Mouse (Mus musculus) megakaryocyte-erythroid progenitor cell, adult 5-6 weeks (primary cell): Measurements from ENCODE around the gene Cx3cr1. TPM values are rescaled to one million over a fixed set of nuclear protein-coding genes. Genes with fewer than 3 reads are reported as not detected.

ENCODE experiments used
- ATAC-seq: replicated peaks from 2 replicates; pipeline ENCODE4 v1.8.0; 2016; ENCODE audit warnings: mild to moderate bottlenecking, inconsistent platforms; ENCODE audit not compliant: severe bottlenecking, poor library complexity, low FRiP score, low TSS enrichment
- total RNA-seq, 2 experiments: library from RNA; stranded (forward) in 1 of 2; stranded (reverse) in 1 of 2; fragments of 200-1000, 215-1000 nt in 1 of 2; fragments of >200 nt in 1 of 2; fragmentation: Nextera tagmentation in 1 of 2; gene quantifications; 2 replicates each; pipeline ENCODE4 v1.2.3; 2014 to 2017

The Cx3cr1 gene
- total RNA-seq, 2 experiments from 2014 or later = 2.1 TPM; not detected in 1

DNA sequence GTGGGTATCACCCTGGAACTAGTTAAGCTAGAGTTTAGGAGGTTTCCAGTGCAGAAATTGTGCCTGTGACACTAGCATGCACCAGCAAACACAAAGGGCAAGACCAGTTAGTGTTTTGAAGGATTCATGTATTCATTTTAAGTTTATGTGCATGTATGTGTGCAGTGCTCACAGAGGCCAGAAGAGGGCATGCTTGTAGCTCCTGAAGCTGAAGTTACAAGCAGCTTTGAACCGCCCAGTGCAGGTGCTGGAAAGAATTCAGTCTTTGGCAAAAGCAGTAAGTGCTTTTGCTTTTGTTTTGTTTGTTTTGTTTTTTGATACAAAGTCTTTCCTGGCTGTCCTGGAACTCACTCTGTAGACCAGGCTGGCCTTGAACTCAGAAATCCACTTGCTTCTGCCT lies 61.8 kb downstream of the Cx3cr1 start:
- no peak for ATAC-seq

DNA sequence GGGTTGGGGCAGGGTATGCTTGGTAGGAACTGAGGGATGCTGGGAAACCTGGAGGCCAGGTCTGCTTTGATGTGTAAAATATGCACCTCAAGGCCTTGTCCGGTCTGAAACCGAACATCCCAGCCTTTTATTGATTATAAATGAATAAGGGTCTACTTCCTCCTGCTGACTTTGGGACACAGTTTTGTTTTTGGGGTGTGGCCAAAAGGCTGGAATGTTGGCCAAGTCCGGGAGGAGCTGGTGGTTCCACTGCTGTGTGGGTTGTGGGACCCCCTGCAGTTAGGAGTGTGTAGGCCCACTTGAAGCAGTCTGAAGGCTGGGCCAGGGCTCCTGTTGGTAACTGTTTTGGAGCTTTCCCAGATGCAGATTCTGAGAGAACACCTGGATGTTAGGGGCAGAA lies 63.7 kb downstream of the Cx3cr1 start:
- ATAC-seq = no peak

DNA sequence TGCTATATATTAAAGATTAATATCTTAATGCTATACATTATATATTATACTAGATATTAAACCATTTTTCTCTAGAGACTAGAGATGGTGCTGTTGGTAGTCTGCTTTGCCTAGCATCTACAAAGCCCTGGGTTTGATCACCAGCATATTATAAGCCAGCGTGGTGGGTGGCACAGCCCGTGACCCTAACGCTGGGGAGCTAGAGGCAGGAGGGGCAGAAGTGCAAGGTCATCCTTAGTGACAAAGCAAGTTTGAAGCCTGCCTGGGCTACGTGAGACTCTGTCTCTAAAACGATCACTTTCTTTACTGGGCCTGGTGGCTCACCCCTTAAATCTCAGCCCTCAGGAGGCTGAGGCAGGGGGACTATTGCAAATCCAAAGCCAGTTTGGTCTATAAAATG lies 66.8 kb downstream of the Cx3cr1 start:
- ATAC-seq = no peak

DNA sequence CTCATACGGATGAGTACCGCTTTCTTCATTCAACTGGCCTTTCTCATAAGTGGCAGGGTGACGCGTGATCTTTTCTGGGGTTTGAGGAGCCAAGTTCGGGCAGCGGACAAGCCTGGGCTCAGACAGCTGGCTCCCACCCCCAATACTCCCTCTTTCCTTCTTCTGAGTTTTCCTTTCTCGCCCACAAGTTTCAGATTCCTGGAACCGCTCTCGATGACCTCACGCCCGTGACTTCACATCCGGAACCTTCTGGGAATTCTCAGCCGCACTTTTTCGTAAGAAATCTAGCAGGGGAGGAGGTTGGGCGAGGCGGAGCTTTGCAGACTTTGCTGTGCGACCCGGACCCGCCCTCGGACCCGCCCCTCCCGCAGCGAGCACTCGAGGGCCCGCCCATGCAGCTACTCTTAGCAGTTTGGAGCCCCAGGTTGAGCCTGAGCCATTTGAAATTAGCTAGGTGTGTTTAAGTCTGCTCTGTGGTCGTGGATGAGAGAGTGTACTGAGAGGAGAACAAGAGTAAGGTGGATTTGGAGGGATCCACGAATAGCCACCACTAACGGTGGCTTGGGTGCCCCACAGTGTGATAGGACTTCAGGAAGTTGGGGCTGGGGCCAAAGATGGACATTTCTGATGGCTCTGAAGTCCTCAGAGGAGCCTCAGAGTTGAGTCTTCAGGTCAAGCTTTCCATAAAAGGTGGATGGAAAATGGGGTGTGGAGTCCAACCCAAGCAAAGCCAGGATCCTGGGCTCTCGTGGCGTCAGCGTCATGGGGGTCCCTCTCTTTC lies 67.5 kb downstream of the Cx3cr1 start:
- ATAC-seq = peak; percentile 94

DNA sequence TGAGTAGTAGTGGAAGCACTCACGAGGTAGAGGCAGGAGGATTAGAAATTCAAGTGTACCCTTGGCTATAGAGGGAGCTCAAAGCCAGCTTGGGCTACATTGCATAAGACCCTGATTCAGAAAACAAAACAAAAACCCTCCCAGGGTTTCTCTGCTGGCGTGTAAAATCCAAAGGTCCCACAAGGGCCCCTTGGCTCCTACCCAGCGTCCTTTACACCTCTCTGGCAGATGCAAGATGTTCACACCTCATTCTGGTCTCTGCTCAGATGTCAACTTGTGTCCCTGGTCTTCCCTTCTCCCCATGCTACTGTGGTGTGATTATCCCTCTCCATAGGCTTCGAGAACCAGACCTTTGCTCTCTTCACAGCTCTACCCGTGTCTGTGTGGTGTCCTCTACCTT lies 68.9 kb downstream of the Cx3cr1 start:
- no peak for ATAC-seq

DNA sequence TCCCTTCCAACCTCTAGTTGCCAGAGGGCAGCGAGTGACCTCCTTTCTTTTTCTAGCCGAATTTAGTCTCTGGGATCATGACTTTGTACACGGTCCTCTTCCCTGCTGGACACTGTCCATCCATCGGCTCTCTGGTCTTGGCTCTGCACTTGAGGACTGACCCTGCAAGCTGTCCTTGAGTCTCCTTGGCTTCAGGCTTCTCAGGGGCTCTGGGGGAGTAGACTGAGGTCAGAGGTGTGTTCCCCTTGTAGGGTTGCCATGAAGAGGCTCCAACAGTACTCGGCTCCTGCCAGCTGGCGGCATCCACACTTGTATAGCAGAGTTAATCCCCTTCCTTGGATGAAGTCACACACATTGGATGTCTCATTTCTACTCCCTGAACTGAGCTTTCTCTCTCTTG lies 70.0 kb downstream of the Cx3cr1 start:
- ATAC-seq = no peak

DNA sequence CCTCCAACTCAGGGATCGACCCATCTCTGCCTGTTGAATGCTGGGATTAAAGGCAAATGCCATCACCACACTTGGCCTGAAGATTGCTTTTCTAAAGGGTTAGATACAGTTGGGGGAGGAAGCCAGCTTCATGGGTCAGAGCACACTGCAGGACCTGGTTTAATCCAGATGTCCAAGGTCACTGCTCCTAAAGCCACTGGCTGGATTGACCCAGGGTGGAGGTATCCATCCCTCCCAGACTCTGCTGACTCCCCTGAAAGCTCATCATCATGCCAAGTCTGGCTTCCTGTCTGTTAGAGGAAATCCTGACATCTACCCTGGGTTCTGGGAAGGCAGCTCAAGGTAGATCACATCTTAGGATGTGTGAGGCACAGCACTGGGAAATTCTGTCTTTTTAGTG lies 70.9 kb downstream of the Cx3cr1 start:
- ATAC-seq = no peak

DNA sequence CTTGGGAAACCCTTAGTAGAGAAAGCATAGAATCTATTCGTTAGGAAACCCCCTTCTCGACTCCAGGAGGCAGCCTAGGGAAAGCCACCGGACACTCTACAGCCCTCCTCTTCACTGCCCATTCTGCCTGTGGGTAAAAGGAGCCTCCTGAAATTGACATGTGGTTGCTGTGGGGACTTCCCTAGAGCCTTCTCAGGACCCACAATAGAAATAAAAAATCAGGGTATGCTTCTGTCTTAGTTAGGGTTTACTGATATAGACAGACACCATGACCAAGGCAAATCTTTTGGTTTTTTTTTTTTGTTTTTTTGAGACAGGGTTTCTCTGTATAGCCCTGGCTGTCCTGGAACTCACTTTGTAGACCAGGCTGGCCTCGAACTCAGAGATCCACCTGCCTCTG lies 73.6 kb downstream of the Cx3cr1 start:
- no peak for ATAC-seq

DNA sequence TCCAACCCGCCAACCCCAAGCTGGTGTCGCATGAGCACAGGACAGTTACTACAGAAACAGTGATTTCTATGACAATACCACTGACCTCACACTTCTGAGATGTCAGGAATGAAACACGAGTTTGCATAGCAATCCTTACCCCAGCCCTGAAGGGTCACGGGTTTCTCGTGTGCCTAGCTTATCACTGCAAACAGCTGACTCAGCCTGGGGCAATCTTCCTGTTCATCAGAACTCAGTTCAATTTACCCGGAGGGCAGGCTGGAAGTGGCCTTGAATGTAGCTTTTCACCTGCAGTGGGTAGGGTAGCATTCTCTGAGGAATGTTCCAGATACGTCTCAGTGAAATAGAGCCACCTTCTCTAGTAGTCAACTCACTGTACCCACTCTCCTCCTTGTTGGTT lies 75.5 kb downstream of the Cx3cr1 start:
- no peak; the same call in 1 of the 2 replicates for ATAC-seq

DNA sequence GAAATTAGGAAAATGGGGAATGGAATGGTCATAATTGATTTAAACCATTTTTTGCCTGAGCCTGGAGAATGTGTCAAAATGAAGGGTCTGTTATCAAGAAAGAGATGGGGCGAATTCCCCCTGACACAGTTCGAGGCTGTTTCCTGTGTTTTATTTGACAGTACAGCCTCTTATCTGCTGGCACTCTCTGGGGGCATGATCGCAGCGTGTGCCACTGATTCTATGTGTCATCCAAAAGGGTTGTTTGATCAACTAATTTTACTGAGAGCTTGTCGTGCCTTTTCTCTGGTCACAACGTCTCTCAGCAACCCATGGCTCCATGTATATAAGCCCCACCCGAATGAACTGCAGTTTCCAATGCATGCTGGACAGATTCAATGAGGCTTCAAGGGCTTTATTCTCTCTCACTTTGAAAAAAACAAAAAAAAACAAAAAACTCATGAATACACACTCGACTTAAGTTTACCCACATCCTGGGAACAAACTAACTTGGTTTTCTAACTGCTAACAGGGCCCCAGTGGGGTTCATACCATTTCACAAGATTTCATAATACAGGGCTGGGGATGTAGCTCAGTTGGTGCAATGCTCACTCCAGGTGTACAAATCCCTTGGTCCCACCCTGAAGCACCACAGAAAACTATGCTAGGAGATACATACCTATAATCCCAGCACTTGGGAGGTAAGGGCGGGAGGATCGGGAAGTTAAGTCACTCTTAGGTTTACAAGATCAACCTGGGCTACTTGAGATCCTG lies 76.4 kb downstream of the Cx3cr1 start:
- no peak; the same call in 1 of the 2 replicates for ATAC-seq

DNA sequence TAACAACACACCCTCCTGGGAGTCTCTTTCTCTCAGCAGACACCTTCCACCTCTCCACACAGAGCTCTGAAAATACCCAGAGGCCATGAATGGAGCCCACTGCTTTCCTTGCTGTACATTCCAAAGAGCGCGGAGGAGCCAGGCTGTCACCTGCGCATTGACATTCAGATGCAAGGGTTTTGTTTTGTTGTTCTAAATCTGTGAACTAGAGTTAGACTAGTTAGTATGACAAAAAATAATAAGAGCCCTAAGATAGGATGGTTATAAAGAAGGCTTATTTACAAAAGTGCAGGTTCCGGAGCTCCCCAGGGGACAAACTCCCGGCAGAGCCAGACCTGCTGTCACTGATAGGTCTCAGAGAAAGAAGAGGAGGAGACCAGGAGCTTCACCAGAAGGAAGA lies 78.4 kb downstream of the Cx3cr1 start:
- ATAC-seq = no peak

DNA sequence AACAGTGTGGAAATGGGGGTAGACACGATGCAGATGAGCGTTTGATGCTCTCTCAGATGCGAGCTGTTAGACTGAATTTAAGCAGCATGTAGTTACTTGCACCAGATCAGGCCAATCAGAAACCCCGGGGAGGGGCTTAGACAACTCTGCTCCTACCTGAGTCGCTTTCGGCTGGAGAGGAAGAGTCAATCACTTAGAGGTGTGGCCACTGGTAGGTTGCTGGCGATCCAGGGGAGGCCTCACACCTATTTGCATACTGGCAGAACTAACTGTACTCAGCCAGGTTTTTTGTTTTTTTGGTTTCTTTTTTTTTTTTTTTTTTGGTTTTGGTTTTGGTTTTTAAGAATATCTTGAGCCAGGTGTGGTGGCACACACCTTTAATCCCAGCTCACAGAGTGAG lies 81.4 kb downstream of the Cx3cr1 start:
- 0 out of 2 replicates have a peak, but pooled peaks have one; percentile 20 for ATAC-seq

DNA sequence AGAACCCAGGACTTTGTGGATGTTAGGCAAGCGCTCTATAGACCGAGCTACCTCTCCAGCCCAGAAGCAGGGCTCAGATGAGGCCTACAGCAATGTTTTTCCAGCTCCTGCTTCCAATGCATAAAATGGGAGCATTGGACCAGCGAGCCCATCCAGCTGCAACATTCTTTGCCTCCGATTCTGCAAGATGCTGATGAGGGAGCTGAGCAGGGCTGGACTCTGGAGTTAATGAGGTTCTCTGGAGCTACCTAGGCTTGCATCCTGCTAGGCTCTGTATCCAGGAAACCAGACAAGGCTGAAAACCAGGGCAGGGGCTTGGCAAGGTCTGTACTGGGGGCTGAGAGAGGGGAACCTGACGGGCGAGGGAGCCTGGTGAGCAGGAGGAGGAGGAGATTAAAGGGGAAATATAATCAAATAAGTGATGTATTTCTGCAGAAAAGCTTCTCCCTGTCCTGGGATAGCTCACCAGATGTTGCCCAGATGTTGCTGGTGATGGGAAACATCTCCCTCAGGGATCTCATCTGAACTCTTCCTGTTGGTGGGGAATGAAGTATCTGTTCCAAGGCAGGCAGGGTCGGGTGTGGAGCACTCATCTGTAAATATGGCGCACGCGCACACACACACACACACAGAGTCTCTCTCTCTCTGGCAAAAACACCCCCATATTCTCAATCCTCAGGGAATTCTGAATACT lies 83.7 kb downstream of the Cx3cr1 start:
- no peak for ATAC-seq

DNA sequence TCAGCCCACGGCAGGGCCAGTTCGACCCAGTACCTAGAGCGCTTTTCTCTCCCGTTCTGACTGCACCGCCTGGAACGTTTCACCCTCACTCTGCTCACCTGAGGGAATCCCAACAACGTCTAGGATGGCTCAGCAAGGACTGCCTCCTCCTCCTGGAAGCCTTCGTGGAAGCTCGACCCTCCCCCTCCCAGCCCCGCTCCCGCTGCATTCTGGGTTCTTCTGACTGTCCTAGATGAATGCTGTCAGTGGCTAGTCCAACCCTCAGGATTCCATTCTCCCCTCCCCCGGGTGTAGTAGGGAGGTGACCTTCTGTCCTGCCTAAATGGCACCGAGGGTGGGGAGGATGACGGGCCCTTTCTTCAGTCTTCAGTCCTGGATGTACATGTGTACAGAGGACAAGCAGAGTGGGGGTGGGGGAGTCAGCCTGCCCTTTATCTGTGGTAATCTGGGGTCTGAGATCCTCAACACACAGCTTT lies 85.1 kb downstream of the Cx3cr1 start, which contains the start of gene Csrnp1:
Csrnp1 (minus strand) TSS at position 123 of the 476 bp plus-strand sequence.
- no peak for ATAC-seq

DNA sequence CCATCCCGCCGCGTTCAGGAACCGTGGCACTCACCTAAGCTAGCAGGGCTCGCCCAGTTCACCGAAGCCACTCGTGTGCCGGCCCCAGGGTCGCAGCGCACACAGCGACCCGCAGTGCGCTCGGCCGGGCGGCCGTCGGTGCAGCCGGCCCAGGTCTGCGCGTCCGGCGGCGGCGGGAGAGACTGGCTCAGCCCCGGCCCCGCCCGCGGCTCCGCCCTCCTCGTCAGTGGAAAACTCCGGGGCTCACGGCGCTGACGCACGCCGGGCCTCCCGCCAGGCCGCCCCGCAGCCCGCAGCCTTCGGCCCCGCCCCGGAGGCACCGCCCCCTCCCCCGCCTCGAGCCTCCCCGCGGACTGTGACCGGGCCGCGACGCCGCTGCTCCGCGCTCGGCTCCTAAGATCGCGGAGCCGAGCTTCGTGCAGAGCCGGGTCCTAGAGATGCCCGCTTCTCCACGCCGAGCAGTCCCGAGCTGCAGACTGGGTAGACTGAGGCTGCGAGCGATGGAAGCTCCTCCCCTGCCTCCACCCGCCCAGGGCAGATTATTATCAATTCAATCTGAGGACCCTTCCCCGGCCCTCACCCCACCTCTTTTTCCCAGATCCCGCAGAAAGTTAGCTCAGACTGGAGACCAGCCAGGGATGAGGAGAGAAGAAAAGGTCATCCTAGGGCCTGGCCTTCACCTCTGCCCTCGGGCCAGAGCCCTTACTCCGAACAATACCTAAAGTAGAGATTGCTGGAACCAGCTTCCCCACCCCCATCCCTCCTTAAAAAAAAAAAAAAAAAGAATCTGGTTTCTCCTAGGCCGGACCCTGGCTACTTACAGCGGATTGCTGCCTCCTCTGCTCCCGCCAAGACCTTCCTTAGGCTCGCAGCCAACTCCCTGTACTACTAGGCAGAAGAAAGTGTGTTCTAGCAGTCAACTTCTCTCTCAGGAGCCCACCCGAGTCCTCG lies 85.8 kb downstream of the Cx3cr1 start:
- ATAC-seq = peak; percentile 39

DNA sequence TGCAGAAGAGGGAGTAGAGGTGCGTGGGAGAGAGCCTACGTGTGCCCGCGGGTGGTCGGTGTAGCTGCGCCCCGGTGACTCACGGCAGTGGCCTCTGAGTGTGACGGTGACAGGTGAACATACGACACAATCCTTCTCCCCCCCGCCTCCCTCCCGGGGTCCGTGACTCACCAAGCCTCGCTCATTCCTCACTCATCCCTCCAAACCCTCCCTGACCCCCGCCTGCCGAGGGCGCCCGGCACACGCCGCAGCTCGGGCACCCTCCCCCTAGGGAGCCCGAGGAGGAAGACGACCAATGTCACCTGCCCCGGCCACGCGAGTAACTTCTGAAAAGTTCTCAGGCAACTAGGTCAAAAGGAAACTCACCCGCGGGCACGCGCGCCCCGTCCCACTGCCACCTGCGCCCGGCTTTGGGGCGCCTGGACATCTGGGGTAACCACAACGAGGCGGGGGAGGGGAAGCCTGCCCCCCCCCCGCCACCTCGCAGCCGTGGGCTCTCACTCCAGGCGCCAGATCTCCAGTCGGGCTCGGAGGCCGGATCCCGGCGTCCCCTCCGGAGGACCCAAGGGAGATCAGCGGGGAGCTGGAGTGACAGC lies 86.6 kb downstream of the Cx3cr1 start:
- peak; percentile 13; the same call in 1 of the 2 replicates for ATAC-seq

DNA sequence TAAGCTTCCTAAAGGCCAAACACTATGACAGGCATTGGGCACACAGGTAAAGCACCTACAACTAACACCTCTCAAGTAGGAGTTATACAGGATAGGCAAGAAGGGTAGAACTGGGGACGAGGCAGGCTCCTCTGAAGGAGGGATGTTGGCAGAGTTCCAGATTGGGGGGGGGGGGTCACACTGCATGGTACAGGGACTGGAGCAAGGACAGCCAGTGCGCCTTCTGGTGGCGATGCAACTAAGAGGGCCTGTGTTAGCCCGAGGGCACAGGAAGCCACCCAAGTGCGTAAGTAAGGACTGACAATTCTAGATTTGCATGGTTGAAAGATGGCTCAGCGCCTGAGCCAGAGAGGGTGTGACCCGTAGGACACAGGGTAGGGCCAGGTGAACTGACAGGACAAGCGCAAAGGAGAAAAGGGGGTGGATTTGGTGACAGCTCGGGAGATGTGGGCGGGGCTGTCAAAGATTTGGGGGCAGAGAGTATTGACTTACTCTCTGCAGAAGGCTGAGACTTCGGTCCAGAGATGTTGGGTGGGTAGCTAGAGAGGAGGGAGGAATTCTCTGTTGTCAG lies 87.4 kb downstream of the Cx3cr1 start:
- peak; percentile 17 for ATAC-seq
